Mouse (Mus musculus): ENCODE results near the gene Bcorl1. TPM values are rescaled to one million over a fixed set of nuclear protein-coding genes. Genes with fewer than 3 reads are reported as not detected.

Gene Bcorl1
- 6.4 and 6.7 TPM in 2 replicates for polyA plus RNA-seq (2016; fragmentation: Nextera tagmentation; extraction: Ambion mirVana)

DNA sequence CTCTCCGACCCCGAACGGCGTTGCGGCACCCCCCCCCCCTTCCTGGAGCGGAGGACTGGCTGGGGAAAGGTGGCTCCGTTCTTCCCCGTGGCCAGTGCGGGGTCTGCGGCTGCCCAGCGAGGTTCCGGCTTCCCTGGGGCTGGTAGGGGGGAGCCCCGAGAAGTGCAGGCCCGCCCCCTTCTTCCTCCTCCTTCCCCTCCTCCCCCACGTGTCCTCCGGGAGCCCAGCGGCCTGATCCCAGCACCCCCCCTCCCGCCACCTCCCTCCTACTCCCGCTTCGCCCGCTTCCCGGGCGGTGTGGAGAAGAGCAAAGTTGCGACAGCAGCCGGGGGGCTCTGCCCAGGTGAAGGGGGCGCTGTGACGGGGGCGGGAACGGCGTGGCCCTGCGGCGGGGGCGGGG, at the start of gene Bcorl1:
Bcorl1 (plus strand) TSS at position 218 of the 400 bp plus-strand sequence.
- no peaks in the 10 kb centered on the region for H3K27me3 ChIP-seq
- H3K27ac ChIP-seq, result no peak within 1 kb of the TSS
- 0 out of 2 replicates have a peak, but pooled peaks cover 4% of the 10 kb centered on the region for H3K9me3 ChIP-seq
- peak within 1 kb of the TSS; percentile 55 for H3K4me3 ChIP-seq (replicated peaks)
- peak; percentile 27; the same call in 1 of the 2 replicates for ATAC-seq (ENCODE audit: low FRiP score)
- 8% methylated on average over 23 of the region's 33 CpGs for WGBS
- peak within 1 kb of the TSS; percentile 70 for H3K4me2 ChIP-seq
- H3K9ac ChIP-seq, result peak within 1 kb of the TSS; percentile 61
- peaks cover 9% of the 10 kb centered on the region for H3K4me1 ChIP-seq
- no peaks in the 10 kb centered on the region for H3K36me3 ChIP-seq (replicated peaks)

GRCm38 (mm10) chrX:48291413-48291812, 49.7 kb upstream of the Bcorl1 start:
- Histone ChIP-seq H3K4me3 (replicated peaks) (no peak overlapping the region), H3K9ac (no peak overlapping the region), H3K4me2 (no peak overlapping the region), H3K27ac (no peak overlapping the region), H3K4me1 (no peaks in the 10 kb centered on the region), H3K9me3 (no peaks in the 10 kb centered on the region), H3K36me3 (replicated peaks) (no peaks in the 10 kb centered on the region), H3K27me3 (peaks cover 3% of the 10 kb centered on the region; the same call in 1 of the 2 replicates)
- 54% methylated on average over 3 of the region's 3 CpGs for WGBS
- ATAC-seq (ENCODE audit: low FRiP score), result no peak

GRCm38 (mm10) chrX:48305356-48305755, 35.8 kb upstream of the Bcorl1 start:
- H3K9me3 ChIP-seq, result no peaks in the 10 kb centered on the region
- no peak overlapping the region for H3K4me2 ChIP-seq
- 89% methylated on average over 4 of the region's 4 CpGs for WGBS
- no peak for ATAC-seq (ENCODE audit: low FRiP score)
- no peak overlapping the region for H3K27ac ChIP-seq
- no peaks in the 10 kb centered on the region for H3K36me3 ChIP-seq (replicated peaks)
- no peak overlapping the region for H3K9ac ChIP-seq
- no peak overlapping the region for H3K4me3 ChIP-seq (replicated peaks)
- no peaks in the 10 kb centered on the region for H3K4me1 ChIP-seq
- no peaks in the 10 kb centered on the region for H3K27me3 ChIP-seq

DNA sequence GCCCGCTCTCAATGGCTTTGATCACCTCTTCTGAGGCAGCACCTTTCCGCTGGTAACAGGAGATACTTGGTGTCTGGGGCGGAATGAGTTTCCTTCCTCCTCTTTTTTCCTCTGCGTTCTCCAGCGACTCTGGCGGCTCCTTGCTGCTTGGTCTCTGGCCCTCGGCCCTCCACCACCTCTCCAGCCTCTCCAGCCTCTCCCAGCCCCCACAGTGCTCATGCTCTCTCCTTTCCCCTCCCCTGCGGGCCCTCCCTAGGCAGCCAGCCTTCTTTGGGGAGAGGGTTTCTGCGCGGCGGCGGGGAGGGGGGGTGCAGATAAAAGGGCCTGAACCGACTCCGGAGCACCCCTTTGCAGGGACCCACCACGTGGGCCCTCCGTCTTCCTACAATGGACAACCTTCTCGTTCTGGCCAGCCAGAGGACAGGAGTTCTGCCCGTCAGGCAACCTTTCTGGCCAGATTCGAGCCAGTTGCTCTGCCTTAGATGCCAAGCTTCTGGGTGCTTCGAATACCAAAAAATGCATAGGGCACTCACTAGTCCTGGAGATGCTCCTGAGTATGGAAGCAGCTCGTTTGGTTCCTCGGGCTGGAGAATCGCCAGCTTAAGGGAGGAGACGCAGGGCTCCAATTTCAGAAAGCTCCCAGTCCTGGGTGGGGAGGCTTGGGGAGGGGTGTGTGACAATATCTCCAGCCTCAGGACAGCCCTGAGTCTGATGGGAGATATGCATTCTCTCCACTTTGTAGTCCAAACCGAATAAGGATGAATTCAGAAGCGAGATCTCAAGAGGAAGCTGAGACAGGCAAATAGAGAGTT, 30.2 kb upstream of the Bcorl1 start:
- WGBS, result 27% methylated on average over 25 of the region's 26 CpGs
- no peaks in the 10 kb centered on the region for H3K9me3 ChIP-seq
- peak; percentile 33; the same call in 1 of the 2 replicates for ATAC-seq (ENCODE audit: low FRiP score)
- H3K4me2 ChIP-seq, result peak overlapping the region; percentile 48
- H3K27ac ChIP-seq, result no peak overlapping the region
- no peaks in the 10 kb centered on the region; the same call in 1 of the 2 replicates for H3K4me1 ChIP-seq
- H3K4me3 ChIP-seq (replicated peaks), result 0 out of 2 replicates have a peak overlapping the region, but pooled peaks have one; percentile 5
- peak overlapping the region; percentile 36; the same call in 1 of the 2 replicates for H3K9ac ChIP-seq
- H3K27me3 ChIP-seq, result 0 out of 2 replicates have a peak, but pooled peaks cover 3% of the 10 kb centered on the region
- H3K36me3 ChIP-seq (replicated peaks), result no peaks in the 10 kb centered on the region

DNA sequence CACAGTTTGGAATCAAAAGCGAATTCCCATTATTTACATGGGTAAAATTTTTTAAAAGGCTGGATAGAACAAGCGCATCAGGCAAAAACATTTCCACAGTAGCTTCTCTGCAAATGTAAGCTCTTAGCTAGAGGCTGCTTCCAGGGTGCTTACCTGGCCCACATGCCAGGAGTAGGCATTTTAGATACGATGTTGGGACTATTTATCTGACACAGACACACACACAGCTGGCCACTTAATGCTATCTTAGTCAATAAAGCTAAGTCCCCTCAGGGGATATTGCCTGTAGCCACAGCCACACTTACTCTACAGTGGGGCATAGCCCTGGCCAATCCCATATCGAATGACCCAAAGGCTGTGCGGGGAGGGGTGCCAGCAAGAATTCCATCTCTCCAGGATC, 29.4 kb upstream of the Bcorl1 start:
- Histone ChIP-seq H3K27me3 (peaks cover 5% of the 10 kb centered on the region; the same call in 1 of the 2 replicates), H3K27ac (no peak overlapping the region), H3K9me3 (no peaks in the 10 kb centered on the region), H3K36me3 (replicated peaks) (no peaks in the 10 kb centered on the region), H3K9ac (no peak overlapping the region), H3K4me2 (no peak overlapping the region), H3K4me1 (no peaks in the 10 kb centered on the region; the same call in 1 of the 2 replicates), H3K4me3 (replicated peaks) (no peak overlapping the region)
- WGBS, result 80% methylated on average over 5 of the region's 5 CpGs
- ATAC-seq (ENCODE audit: low FRiP score), result no peak

DNA sequence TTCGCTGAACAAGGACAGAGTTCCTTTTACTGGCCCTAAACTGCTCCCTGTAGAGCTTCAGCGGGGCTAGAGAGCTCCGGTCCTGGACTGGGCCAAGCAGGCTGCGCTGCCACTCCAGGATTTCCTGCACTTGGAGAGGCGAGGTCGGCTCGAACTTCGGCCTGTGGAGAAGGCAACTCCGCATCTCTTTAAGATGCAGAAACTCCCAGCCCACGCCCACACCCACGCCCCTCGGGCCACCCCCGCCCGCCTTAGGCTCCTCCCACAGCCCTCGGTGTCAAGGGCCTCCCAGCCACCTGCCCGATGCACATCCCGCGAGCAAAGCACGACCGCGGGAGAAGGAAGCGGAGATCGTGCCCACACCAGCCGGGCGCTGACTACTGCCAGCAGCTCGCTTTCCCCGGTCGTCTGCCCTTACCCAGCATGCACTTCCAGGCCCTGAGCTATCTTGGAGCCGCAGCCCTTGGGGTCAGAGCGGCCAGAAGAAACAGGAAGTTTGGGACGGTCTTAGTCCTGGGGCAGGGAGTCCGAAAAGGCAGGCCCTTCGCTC, 26.6 kb upstream of the Bcorl1 start:
- no peak overlapping the region for H3K27ac ChIP-seq
- peak overlapping the region; percentile 57 for H3K4me2 ChIP-seq
- no peaks in the 10 kb centered on the region for H3K36me3 ChIP-seq (replicated peaks)
- 23% methylated on average over 33 of the region's 33 CpGs for WGBS
- H3K4me1 ChIP-seq, result no peaks in the 10 kb centered on the region; the same call in 1 of the 2 replicates
- H3K4me3 ChIP-seq (replicated peaks), result peak overlapping the region; percentile 43
- peak overlapping the region; percentile 33; the same call in 1 of the 2 replicates for H3K9ac ChIP-seq
- H3K27me3 ChIP-seq, result peaks cover 20% of the 10 kb centered on the region
- peak; percentile 78 for ATAC-seq (ENCODE audit: low FRiP score)
- H3K9me3 ChIP-seq, result no peaks in the 10 kb centered on the region

DNA sequence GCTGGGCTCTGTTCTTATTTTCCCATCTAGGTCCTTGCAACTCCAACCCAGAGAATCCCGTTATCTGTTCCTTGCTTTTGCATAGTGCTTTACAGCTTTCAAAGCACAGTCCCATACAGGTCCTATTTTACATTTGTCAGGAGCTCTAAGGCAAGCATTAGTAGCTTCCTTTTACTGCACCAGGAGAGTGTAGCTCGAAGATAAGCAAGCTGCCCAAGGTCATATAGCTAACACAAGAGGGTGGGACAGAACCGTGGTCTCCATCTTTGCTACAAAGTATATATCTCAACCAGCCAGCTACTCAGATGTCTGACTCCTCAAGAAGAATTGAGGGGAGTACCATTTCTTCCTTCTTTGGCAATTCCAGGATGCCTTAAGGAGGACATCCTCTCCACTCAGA, 23.7 kb upstream of the Bcorl1 start:
- Histone ChIP-seq H3K4me3 (replicated peaks) (no peak overlapping the region), H3K27me3 (peaks cover 20% of the 10 kb centered on the region), H3K36me3 (replicated peaks) (no peaks in the 10 kb centered on the region), H3K4me2 (no peak overlapping the region), H3K9ac (no peak overlapping the region), H3K27ac (no peak overlapping the region), H3K4me1 (no peaks in the 10 kb centered on the region; the same call in 1 of the 2 replicates), H3K9me3 (no peaks in the 10 kb centered on the region)
- no peak for ATAC-seq (ENCODE audit: low FRiP score)
- 68% methylated on average over 3 of the region's 3 CpGs for WGBS

DNA sequence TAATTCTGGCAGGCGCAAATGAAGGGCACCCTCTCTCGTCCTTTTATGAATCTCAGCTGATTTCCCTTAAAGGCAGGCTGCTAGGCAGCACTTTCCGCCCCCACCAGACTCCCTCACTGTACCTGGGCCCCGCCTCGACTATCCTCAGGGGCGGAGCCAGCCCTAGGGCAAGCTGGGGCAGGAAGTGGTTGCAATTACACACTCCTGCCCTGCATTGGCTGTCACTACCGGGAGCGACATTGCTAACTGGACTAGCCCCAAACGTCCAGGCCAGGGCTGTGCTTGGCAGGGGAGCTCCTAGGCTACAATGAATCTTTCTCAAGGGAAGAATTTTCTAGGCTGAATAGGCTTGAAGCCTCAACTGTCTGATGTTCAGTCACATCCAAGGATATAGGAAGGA, 23.0 kb upstream of the Bcorl1 start:
- H3K9me3 ChIP-seq, result no peaks in the 10 kb centered on the region
- no peak overlapping the region for H3K4me3 ChIP-seq (replicated peaks)
- H3K36me3 ChIP-seq (replicated peaks), result no peaks in the 10 kb centered on the region
- no peaks in the 10 kb centered on the region; the same call in 1 of the 2 replicates for H3K4me1 ChIP-seq
- peaks cover 20% of the 10 kb centered on the region for H3K27me3 ChIP-seq
- no peak overlapping the region for H3K4me2 ChIP-seq
- 25% methylated on average over 9 of the region's 9 CpGs for WGBS
- no peak overlapping the region for H3K9ac ChIP-seq
- H3K27ac ChIP-seq, result no peak overlapping the region
- no peak for ATAC-seq (ENCODE audit: low FRiP score)

DNA sequence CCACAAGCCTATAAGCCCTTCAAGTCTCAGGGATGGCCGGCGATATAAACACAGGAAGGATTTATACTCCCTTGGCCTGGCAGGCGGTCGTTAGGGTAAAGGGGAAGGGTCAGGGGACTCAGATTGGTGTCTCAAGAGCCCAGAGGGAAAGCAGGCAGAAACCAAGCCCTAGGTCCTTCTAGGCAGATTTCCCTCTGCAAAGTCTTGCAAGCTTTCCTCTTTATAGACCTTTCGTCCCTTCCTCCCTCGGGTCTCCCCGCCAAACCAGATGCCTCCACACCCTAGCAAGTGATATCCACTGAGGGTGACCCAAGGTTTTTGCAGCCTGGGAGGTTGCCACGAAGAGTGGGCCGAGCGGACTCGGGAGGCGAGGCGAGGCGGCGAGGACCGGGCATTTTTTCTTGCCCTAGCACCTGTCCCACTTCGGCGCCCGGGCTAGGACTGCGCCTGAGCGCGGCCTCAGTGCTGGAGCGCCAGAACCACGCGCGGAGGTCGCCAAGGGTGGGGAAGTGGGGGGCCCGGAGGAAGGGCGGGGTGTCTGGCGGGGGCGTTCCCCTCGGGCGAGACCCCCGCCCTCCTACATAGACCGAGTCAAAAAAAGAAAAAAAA, 613 bp upstream of the Bcorl1 start:
- ATAC-seq (ENCODE audit: low FRiP score), result no peak
- H3K4me1 ChIP-seq, result peaks cover 5% of the 10 kb centered on the region
- H3K27me3 ChIP-seq, result no peaks in the 10 kb centered on the region
- H3K4me3 ChIP-seq (replicated peaks), result peak overlapping the region; percentile 55
- peak overlapping the region; percentile 61; the same call in 1 of the 2 replicates for H3K9ac ChIP-seq
- WGBS, result 19% methylated on average over 35 of the region's 35 CpGs
- H3K4me2 ChIP-seq, result peak overlapping the region; percentile 70
- H3K36me3 ChIP-seq (replicated peaks), result no peaks in the 10 kb centered on the region
- no peak overlapping the region for H3K27ac ChIP-seq
- 0 out of 2 replicates have a peak, but pooled peaks cover 4% of the 10 kb centered on the region for H3K9me3 ChIP-seq

GRCm38 (mm10) chrX:48341621-48342161, 533 bp downstream of the Bcorl1 start:
- peak overlapping the region; percentile 55 for H3K4me3 ChIP-seq (replicated peaks)
- H3K9ac ChIP-seq, result peak overlapping the region; percentile 61
- peaks cover 10% of the 10 kb centered on the region for H3K4me1 ChIP-seq
- ATAC-seq (ENCODE audit: low FRiP score), result 0 out of 2 replicates have a peak, but pooled peaks have one; percentile 19
- 0 out of 2 replicates have a peak, but pooled peaks cover 4% of the 10 kb centered on the region for H3K9me3 ChIP-seq
- H3K36me3 ChIP-seq (replicated peaks), result no peaks in the 10 kb centered on the region
- peak overlapping the region; percentile 70 for H3K4me2 ChIP-seq
- H3K27me3 ChIP-seq, result no peaks in the 10 kb centered on the region
- no peak overlapping the region for H3K27ac ChIP-seq
- WGBS, result 20% methylated on average over 34 of the region's 73 CpGs

GRCm38 (mm10) chrX:48342731-48343130, 1.6 kb downstream of the Bcorl1 start:
- Histone ChIP-seq H3K4me2 (peak overlapping the region; percentile 70), H3K9me3 (0 out of 2 replicates have a peak, but pooled peaks cover 4% of the 10 kb centered on the region), H3K4me3 (replicated peaks) (peak overlapping the region; percentile 55), H3K27ac (no peak overlapping the region), H3K27me3 (no peaks in the 10 kb centered on the region), H3K36me3 (replicated peaks) (no peaks in the 10 kb centered on the region), H3K4me1 (peaks cover 10% of the 10 kb centered on the region), H3K9ac (0 out of 2 replicates have a peak overlapping the region, but pooled peaks have one; percentile 7)
- 20% methylated on average over 12 of the region's 16 CpGs for WGBS
- no peak; the same call in 1 of the 2 replicates for ATAC-seq (ENCODE audit: low FRiP score)
